Mouse (Mus musculus): Measurements from ENCODE around the gene Dkc1.

Gene Dkc1

DNA sequence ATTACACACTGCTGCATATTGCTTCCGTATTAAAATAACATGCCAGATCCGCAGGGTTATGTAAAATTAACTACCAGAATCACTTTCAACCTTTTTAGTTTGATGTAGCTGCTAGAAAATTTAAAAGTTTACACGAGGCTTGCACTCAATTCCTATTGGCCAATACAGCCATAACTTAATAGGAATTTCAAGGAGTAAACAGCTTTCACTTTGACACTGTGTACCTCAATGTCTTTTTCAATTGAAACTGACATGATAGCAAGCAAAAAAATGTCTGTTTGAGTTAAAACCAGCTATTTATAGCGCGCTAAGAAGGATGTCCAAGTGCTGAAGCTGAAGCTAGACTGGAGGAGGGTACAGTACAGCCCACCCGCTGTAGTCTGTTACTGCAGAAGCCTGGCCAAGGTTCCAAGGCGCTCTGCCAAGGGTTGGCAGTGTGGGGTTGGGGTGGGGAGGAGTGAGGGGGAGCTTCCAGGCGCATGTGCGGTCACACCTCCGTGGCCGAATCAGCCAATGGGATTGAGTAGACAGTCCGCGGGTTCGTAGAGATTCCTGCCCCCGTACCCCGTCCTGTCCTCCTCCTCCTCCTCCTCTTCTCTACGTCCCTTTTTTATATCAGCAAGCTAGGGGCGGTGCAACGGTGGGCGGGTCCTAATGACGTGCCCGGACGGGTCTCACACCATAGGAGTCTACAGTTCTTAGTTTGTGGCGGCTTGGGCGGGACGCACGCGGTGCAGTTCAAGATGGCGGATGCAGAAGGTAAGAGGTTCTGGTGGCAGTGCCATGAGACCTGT is at the start of gene Dkc1:
TSS of gene Dkc1 (plus strand) at position 486 of the 794 bp plus-strand sequence.
- peak; percentile 85 for DNase-seq (ENCODE audit: low spot score)

DNA sequence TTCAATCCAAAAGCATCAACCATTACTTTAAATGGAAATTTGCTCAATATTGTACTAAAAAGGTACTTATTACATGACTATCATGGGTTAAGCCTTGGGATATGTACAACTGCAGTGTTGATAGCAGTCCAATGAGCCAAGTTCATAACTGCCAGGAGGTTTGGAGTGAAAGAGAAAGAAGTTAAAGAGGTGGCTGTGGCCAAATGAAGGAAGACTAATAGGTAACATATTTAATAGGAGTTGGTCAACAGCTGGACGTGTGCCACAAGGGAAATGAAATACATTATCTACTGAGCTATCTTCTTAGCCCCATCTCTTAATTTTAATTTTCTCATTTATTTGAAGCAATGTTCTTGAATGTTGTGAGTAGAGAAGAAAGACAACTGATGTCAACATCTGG is 49.7 kb upstream of the Dkc1 start:
- no peak for DNase-seq (ENCODE audit: low spot score)

DNA sequence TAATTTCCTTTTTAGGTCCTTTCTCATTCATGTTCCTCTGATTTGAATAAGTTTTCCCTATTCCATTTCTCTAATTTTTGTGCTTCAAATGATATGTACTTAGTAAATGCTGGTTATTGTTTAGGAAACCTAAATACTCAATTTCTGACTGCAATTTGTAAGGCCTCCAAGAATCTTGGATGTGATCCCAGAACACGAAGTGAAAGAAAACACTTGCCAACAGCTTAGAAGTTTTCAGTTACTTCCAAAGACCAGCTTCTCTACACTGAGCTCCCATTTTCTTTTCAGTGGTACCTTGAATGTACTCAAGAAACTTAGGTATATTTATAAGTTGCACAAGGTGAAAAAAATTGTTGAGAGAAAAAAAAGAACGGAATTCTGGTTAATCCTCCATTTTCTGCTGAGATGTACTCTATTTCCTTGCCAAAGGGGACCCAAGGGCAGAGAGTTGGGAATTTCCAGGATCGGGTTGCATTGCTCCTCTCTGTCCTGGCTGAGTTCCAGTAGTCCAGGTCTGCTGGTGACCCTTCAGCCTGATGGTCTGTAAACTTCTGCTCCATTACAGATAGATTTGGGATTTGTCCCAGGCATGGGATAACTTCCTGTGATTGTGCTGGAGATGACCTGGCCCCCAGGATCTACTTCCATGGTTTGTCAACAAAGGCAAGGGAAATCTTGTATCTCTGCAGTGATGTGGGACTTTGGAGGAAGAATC is 48.6 kb upstream of the Dkc1 start:
- DNase-seq (ENCODE audit: low spot score) = peak; percentile 10

DNA sequence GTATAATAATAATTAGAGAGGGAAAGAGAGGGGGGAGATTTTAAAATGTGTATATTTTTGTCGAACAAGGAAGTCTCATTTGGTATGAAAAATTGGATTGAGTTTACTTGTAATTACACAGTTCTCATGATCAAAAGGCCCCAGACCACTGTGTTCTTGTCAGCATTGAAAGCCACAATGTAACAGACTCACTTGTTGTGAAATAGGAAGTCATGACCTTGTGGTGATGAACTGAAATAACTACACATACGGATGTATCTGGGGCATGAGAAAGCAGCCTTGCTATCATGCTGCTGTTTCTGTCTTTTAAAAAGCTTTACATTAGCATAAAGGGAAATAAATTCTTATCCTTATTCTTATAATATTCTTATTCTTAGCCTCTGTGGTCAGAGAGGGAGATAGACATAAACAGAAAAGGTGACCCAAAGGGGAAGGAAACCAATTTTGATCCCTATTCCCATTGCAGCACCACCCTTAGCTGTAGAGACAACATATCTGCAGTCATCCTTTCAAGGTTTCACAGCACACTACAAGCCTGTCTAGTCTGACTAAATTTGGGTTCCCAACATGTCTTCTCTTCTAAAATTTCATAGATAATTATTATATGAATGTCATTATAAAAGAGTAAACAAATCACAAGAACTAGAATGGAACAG is 39.4 kb upstream of the Dkc1 start:
- no peak for DNase-seq (ENCODE audit: low spot score)

DNA sequence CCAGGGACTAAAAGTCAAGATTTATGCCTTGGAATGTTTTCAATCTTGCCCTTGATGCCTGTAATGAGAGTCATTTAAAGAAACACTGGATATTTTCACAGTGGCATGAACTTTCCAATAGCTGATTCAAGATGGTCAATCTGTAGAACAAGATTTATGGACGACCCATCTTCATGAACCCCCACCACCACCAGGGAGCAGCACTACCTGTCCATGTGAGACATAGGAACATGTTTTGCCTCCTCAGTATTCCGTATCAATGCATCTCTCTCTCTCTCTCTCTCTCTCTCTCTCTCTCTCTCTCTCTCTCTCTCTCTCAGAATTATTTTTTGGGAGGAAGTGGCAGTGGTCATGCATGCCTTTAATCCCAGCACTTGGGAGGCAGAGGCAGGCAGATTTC is 13.3 kb upstream of the Dkc1 start:
- no peak for DNase-seq (ENCODE audit: low spot score)

DNA sequence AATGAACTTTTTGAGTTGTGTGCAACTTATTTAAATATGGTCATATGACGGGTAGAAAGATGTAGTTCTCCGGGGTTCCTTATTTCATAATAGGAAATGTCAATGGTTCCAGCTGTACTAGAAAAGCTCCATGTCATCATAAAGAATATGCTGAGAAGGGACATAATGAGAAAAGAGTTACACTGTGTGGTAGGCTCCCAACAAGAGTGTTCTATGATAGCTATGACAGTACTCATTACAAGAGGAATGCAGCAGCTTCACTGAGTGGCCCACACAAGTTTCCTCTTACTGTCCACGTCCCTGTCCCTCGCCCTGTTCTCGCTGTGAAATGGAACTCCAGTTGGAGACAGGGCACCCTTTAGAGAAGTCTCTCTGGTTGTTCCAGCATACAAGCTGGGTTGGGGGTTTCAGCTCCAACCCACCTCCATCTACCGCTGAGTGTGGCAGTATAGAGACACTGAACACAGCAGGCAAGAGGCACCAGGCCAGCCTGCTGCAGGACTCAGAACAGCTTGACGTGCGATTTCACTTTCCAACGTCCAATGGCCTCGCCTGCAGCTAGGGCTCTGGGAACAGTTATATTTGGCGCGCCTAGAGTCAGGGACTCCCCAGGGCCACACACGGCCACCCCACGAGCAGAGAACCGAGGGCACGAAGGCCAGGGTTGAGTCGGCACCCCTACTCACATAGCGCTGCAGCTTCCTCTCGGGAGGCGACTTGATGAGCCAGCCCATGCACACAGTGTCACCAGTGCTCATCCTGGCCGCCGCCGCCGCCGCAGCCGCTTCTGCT is 11.5 kb upstream of the Dkc1 start:
- peak; percentile 7 for DNase-seq (ENCODE audit: low spot score)

DNA sequence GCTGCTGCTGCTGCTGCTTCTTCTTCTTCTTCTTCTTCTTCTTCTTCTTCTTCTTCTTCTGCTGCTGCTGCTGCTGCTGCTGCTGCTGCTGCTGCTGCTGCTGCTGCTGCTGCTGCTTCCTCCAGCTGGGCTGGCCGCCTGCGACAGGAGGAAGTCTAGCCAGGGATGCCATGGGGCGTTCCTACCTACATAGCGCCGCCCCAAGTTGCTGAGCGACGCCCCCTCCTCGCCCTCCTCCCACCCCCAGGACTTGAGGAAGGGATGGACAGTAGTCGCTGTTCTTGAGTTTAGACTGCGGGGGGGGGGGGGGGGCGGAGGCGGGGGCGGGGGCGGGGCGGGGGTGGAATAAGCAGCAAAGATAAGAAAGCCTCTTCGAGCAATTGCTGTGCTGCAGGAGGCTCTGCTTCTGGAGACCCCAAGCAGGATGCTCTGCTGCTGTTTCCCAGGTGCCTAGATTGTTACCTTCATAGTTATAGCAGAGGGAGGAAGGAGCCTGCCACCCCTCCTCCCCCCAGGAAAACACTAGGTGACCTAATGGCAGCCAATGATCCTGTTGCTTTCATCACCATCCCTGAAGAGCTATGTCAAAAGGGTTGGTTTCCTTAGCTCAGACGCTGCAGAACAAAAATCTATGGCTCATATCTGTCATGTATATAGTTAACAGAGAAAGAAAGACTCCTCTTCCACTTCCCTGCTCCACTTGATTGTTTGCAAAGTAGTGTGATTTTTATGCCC is 10.7 kb upstream of the Dkc1 start, which contains the start of gene Gab3:
TSS of gene Gab3 (minus strand) at position 685 of the 735 bp plus-strand sequence.
- DNase-seq (ENCODE audit: low spot score) = peak; percentile 34

DNA sequence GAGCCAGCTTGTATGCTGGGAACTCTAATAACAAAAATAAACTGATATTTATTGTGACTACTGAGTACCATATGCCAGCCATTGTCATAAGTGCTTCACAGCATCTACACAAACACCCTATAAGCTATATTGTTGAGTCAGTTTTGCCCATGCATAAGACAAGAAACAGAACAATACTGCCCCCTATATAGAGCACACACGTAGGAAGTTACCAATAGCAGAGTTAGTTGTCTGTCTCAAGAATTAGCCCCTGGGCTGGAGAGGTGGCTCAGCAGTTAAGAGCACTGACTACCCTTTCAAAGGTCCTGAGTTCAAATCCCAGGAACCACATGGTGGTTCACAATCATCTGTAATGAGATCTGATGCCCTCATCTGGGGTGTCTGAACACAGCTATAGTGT is 10.0 kb upstream of the Dkc1 start:
- no peak for DNase-seq (ENCODE audit: low spot score)

DNA sequence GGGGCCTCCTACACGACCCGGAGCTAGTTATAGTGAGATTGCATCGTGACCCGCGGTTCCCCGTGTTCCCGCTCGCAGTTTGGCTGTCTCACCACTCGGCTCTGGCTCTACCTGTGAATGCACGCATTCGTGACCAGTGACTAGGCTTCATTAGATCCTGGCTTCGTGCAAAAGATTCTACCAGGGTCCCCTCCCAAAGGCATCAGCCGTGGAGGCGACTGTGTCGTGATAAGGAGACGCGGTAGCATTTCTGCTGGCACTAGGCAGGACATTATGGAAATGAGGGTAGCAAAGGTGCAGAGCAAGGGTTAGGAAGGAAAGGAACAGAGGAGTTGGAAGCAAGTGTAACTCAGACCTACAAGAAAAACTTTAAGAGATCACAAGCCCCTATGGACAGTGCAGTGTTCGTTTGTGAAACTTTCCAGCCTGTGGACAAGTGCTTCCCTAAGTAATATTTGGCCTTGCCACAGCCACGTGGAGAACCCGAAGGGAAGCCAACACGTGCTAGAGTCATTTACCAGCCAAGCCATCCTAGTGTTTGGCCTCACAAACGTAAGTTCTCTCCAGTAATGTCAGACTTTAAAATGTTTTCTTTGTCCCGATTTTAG is 613 bp downstream of the Dkc1 start:
- DNase-seq (ENCODE audit: low spot score) = no peak

DNA sequence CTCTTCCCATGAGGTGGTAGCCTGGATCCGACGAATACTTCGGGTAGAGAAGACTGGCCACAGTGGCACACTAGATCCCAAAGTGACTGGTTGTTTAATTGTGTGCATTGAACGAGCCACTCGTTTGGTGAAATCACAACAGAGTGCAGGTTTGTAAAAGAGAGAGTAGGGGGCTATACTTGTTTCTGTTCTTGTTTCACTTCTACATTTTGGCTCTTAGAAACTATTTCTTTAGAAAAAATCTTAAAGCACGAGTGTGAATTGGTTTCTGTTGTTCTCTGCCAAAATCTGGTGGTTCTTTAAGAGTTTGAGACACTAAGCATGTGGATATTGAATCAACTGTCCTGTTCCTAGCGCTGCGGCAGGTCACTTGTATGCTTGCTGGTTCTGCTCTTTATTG is 3.1 kb downstream of the Dkc1 start:
- DNase-seq (ENCODE audit: low spot score) = no peak

DNA sequence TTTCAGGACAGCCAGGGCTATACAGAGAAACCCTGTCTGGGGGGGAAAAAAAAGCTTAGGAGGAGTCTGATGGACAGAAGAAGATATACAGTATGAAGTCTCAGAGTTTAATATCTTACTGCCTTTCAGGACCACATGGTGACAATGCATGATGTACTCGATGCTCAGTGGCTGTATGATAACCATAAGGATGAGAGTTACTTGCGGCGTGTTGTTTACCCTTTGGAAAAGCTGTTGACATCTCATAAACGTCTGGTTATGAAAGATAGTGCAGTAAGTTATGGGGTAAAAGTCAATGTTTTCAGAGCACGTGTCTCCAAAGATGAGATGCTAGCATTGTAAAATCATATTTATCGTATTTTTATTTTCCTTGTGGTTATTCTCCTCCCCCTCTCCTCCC is 6.6 kb downstream of the Dkc1 start:
- DNase-seq (ENCODE audit: low spot score) = no peak

DNA sequence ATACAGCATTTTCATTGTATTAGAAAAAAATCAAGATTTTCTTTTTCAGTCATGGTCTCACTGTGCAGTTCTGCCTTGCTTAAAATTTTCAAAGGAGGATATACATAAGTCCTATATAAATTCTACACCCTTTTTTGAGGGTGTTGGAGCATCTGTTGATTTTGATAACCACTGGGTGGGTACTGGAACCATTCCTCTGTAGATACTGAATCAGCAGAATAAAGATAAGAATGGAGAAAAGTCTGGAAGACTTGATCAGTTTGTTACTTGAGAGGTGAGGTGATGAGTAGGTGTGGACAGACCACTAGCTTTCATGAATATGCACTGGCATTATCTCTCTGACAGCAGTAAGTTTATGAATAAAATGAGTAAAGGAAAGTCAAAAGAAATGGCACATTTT is 19.9 kb downstream of the Dkc1 start:
- DNase-seq (ENCODE audit: low spot score) = no peak

DNA sequence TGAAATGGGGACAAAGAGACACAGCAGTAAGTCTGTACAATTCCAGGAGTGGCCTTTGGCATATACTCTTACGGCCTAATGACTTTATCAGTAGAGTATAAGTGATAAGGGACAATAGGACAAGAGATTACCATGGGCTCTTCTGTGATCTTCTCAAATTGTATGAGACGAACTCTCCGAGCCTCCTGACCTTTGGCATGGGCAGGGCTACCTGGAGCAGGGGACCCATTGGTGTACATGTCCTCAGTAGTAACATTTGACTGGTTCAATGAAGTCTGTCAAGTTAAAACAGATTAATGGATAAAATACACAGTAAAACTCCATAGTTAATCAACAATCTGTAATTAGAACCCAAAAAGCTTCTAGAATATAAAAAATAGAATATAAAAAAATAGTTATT is 30.0 kb downstream of the Dkc1 start:
- DNase-seq (ENCODE audit: low spot score) = no peak

DNA sequence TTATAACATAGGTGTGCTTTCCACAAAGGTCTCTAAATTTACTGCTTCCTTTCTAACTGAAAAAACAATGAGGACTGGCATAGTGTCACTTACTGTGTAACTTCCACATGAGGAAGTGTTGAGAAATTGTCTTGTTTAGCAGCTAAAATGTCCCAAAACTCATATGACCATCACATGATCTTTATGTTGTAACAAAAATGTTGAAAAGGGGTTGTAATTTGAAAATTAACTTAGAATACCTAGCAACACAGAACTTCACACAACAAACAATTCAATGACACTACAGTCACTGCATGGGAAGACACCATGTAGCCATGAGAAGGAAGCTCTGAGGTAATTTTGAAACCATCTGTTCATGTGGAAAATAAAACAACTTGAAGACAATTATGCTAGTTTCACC is 31.2 kb downstream of the Dkc1 start:
- no peak for DNase-seq (ENCODE audit: low spot score)

DNA sequence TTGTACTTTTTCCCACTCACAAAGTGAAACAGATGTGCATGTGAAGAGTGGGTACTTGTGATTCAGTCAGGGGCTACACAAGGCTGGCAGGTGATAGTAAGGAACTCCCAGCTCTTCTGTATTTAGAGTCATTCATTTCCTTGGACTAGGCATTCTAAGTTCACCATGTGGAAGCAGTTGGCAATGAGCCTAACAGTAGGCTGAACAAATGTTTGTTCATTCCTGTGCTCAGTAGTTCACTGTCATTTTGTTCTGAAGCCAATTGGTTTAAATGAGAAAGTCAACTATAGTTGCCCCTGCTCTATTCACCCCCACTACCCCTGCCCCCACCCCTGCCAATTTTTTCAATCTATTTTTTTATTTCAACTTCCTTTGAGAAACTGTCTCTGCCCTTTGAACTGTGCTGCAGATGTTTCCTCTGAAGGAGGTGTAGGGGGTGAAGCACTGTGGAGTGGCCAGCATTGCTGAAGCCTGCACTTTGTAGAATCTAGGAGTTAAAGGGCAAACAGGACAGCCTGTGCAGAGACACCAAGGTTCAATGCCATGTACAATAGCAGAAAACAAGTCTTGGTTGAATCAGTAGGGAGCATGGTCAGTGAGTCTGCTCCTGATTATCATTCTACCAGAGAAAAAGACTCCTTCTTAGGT is 32.8 kb downstream of the Dkc1 start:
- no peak for DNase-seq (ENCODE audit: low spot score)

DNA sequence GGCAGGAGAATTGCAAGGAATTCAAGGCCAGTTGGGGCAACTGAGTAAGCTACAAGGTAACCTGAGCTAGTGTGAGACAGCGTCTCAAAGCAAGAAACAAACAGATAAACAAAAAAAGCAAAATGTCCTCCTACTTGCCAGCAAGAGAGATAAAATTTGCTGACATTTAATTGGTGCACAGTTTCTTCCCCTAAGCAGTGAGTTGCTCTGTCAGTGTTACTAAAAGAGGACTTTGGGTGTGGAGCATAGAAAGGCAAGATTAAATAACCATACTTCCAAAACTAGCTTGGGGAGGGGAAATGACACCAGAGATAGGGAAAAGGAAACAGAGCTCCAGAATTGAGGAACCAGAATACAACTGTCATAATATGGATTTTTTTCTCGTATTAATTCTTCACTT is 33.8 kb downstream of the Dkc1 start:
- DNase-seq (ENCODE audit: low spot score) = no peak

DNA sequence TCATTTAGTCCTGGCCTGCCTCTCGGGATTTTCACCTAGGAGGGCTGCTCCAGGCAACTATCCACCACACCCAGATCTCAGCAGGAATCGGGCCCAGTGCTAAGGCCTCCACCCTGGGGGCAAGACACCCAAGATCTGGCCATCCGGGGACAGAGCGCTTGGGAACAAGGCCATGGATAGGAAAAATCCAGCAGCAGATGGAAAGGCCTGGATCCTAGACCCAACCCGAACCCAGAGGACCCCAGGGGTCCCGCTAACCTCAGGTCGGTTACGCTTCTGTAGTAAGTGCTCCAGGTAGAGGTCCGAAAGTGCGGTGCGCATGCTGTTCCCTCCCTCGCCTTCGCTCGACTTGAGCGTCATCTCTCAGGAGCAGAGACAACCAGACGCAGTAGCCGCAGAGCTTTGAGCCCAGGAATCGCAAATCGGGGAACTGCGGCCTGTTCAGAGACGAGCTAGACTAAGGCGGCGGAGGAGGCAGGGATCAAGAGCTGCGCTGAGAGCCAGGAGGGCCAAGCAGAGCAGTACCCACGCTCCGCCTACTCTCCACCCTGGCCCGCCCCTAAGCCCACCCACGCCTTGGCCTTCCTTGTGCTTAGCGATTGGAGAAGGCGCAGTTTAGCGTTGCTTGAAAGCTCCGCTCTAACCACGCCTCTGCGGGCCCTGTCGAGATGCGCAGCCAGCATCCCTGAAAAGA is 35.0 kb downstream of the Dkc1 start, which contains the start of gene Mpp1:
TSS of gene Mpp1 (minus strand) at position 550 of the 694 bp plus-strand sequence.
- DNase-seq (ENCODE audit: low spot score) = peak; percentile 66

DNA sequence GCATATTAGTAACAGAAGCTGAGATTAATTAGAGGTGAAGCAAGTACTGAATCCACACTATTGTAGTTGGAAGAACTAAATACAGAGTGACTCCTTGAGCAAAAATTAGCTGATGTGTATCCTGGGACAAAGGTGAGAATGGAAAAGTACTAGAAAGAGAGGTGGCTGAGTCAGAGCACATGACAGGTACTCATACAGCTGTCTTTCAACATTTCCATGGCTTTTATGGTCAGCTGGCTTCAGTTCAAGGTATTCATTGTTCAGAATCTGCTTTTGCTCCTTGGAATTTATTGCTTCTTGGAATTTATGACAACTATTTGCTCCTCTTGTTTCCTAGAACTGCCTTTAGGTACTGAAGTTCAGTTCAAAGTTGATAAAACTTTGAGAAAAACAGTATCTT is 41.3 kb downstream of the Dkc1 start:
- no peak for DNase-seq (ENCODE audit: low spot score)

DNA sequence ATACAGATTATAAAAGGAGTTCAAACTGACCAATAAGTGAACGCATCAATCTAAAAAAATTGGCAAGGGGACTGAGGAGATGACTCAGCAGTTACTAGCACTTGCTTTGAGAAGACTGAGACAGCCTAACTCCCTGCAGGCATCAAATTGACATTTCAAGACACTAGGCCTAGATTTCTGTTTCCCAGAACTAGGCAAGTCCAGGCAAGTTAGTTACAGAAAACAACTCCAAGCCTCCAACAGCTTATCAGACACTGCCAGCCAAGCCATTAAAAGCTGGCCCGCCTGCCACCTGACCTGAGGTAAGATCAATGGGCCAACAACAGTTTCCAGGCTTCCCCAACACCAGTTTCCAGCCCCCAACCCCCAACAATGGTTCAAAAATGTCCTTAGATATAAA is 42.1 kb downstream of the Dkc1 start:
- DNase-seq (ENCODE audit: low spot score) = no peak

DNA sequence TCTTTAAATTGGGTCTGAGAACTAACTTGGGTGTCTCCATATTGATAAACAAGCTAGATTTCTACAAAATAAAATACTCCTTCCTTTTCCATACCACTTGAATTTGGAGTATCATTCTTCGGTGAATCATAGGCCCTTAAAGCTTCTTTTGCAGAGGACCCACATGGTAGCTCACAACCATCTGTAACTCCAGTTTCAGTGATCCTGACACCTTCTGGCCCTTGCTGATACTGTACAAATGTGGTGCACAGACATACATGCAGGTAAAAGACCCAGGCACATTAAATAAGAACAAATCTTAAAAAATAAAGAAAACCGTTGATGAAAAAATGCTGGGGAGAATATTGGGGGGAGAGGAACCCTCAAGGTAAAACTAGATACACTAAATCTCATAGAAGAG is 42.5 kb downstream of the Dkc1 start:
- DNase-seq (ENCODE audit: low spot score) = no peak
